Mouse (Mus musculus) kidney, adult 11 months (tissue): ENCODE results near the gene Vmn1r127.
"Not testable (repeated sequence)": the region's sequence is repeated elsewhere in the genome, so short reads cannot be mapped to it uniquely, and the experiment has no call there.

Source experiments
- DNase-seq: peaks from one replicate; pipeline ENCODE4 v3.0.0; 2022

Vmn1r127 gene

DNA sequence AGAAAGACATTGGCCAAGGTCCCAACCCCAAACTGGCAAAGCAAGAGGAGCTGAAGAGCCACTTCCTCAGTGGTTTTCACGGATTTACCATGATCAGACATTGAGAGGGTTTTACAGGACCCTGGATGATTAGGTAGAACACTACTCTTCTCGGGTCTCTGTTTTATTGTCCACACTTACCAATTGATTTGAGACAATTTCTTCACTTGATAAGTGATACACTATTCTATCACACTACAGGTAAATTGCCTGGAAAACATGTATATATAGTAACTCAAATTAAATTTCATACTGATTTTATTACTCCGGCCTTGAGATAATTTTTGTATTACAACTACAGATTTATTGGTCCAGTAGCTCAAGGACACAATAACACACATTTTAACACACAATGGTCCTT is at the start of gene Vmn1r127:
Gene Vmn1r127 (minus strand): TSS at position 101 of the 400 bp plus-strand sequence.
- not testable (repeated sequence) for DNase-seq

DNA sequence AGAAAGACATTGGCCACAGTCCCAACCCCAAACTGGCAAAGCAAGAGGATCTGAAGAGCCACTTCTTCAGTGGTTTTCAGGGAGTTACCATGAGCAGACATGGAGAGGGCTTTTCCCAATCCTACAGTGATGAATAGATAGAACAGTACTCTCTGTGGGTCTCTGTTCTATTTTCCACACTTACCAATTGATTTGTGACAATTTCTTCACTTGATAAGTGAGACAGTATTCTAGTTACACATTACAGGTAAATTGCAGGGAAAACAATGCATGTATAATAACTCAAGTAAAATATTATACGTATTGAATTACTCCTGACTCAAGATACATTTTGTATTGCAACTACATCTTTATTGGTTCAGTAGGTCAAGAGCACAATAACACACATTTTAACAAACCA is 41.5 kb upstream of the Vmn1r127 start, which contains the start of gene Vmn1r129:
Gene Vmn1r129 (minus strand): TSS at position 101 of the 400 bp plus-strand sequence.
- not testable (repeated sequence) for DNase-seq

DNA sequence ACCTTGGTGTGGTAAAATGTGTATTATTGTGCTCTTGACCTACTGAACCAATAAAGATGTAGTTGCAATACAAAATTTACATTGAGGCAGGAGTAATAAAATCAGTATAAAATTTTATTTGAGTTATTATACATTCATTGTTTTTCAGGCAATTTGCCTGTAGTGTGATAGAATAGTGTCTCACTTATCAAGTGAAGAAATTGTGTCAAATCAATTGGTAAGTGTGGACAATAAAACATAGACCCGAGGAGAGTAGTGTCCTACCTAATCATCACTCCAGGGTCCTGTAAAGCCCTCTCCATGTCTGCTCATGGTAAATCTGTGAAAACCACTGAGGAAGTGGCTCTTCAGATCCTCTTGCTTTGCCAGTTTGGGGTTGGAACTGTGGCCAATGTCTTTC is 29.4 kb upstream of the Vmn1r127 start, which contains the start of gene Vmn1r128:
Gene Vmn1r128 (plus strand): TSS at position 301 of the 400 bp plus-strand sequence.
- not testable (repeated sequence) for DNase-seq

DNA sequence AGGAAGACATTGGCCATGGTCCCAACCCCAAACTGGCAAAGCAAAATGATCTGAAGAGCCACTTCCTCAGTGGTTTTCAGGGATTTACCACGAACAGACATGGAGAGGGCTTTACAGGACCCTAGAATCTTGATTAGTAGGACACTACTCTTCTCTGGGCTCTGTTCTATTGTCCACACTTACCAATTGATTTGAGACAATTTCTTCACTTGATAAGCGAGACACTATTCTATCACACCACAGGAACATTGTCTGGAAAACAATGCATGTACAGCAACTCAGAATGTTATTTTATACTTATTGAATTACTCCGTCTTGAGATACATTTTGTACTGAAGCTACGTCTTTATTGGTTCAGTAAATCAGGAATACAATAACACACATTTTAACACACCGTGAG is 18.3 kb downstream of the Vmn1r127 start, which contains the start of gene Vmn1r126:
Gene Vmn1r126 (minus strand): TSS at position 101 of the 400 bp plus-strand sequence.
- DNase-seq, result not testable (repeated sequence)

DNA sequence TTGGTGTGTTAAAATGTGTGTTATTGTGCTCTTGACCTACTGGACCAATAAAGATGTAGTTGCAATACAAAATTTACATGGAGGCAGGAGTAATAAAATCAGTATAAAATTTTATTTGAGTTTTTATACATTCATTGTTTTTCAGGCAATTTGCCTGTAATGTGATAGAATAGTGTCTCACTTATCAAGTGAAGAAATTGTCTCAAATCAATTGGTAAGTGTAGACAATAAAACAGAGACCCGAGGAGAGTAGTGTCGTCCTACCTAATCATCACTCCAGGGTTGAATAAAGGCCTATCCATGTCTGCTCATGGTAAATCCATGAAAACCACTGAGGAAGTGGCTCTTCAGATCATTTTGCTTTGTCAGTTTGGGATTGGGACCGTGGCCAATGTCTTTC is 47.8 kb downstream of the Vmn1r127 start, which contains the start of gene Vmn1r125:
Gene Vmn1r125 (plus strand): TSS at position 301 of the 400 bp plus-strand sequence.
- DNase-seq, result not testable (repeated sequence)
